Mouse (Mus musculus) heart, postnatal 0 days (tissue): Measurements from ENCODE around the gene Slc30a5.

Experiments used
- CTCF ChIP-seq: IDR thresholded peaks from 2 replicates; pipeline ENCODE4 v1.5.1; 2016; ENCODE audit warnings: antibody characterized with exemption, control low read depth, low read depth
- EP300 ChIP-seq: IDR thresholded peaks from 2 replicates; pipeline ENCODE4 v1.6.1; 2016; ENCODE audit warnings: antibody characterized with exemption, low read depth

DNA sequence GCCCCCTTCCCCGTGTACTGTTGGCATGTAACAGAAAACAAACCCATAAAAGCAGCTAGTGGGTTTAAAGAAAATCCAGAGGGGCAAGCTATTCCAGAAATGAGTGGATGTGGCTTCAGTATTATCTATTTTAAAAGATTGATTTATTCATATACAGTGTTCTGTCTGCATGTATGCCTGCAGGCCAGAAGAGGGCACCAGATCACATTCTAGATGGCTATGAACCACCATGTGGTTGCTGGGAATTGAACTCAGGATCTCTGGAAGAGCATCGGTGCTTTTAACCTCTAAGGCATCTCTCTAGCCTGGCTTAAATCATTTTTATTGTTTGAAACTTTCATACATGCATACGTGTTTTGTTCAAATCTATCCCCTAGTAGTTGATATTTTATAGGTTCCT is 19.9 kb upstream of the Slc30a5 start:
- TF ChIP-seq CTCF (peak; percentile 20; the same call in 1 of the 2 replicates), EP300 (no peak)
